Mouse (Mus musculus) CH12.LX (cell line): ENCODE measurements around the gene Chpf2. TPM values are rescaled to one million over a fixed set of nuclear protein-coding genes. Genes with fewer than 3 reads are reported as not detected.
A peak's percentile ranks its signal among the peaks of the same experiment; 100 is the strongest.

Experiments used
- DNase-seq: peaks from one replicate; pipeline ENCODE4 v3.0.0-alpha.2; 2013; ENCODE audit errors: extremely low read depth
- H3K27ac ChIP-seq: 2 replicates; pipeline ENCODE4 v1.5.1; 2012; ENCODE audit warnings: low read depth, mild to moderate bottlenecking, control low read depth, moderate library complexity; ENCODE audit not compliant: insufficient read depth
- H3K27me3 ChIP-seq: replicated peaks from 2 replicates; pipeline ENCODE3; 2012; ENCODE audit warnings: inconsistent platforms
- H3K36me3 ChIP-seq, 2 experiments: replicated peaks in 1 of 2; 2 replicates each; pipeline versions ENCODE3 to v1.6.1; 2012; ENCODE audit warnings: inconsistent platforms in 1 of 2, low read length in 1 of 2, mild to moderate bottlenecking in 1 of 2, mixed read lengths in 1 of 2, moderate library complexity in 1 of 2; ENCODE audit not compliant: control insufficient read depth in 1 of 2, insufficient read depth in 1 of 2
- H3K4me1 ChIP-seq, 2 experiments: 2 replicates each; pipeline ENCODE4 v1.6.1; 2012; ENCODE audit warnings: inconsistent platforms in 1 of 2, moderate library complexity in 1 of 2; ENCODE audit not compliant: insufficient read depth in 2 of 2, control insufficient read depth in 1 of 2
- H3K4me2 ChIP-seq: 2 replicates; pipeline ENCODE4 v1.6.1; 2012; ENCODE audit warnings: low read depth, mild to moderate bottlenecking, control low read depth; ENCODE audit not compliant: poor library complexity, insufficient read depth, severe bottlenecking
- H3K4me3 ChIP-seq, 3 experiments: fragments of 150-350 bp in 1 of 3; sonication (generic) in 1 of 3; replicated peaks in 1 of 3; 2 replicates each; pipeline versions ENCODE3 to v1.5.1; 2011 to 2012; ENCODE audit warnings: low read depth in 2 of 3, low read length in 2 of 3, mild to moderate bottlenecking in 2 of 3, moderate library complexity in 2 of 3, control low read depth in 1 of 3, improper control_type of control experiment in 1 of 3, inconsistent platforms in 1 of 3, mixed read lengths in 1 of 3; ENCODE audit not compliant: poor library complexity in 1 of 3
- H3K79me2 ChIP-seq: replicated peaks from 2 replicates; pipeline ENCODE4 v1.6.1; 2012; ENCODE audit warnings: mild to moderate bottlenecking, moderate library complexity; ENCODE audit not compliant: control insufficient read depth, poor library complexity, insufficient read depth, severe bottlenecking; ENCODE audit errors: extremely low read depth
- H3K9ac ChIP-seq: 2 replicates; pipeline ENCODE4 v1.6.1; 2012; ENCODE audit warnings: low read depth, mild to moderate bottlenecking, control low read depth, moderate library complexity; ENCODE audit not compliant: insufficient read depth
- H3K9me3 ChIP-seq: replicated peaks from 2 replicates; pipeline ENCODE3; 2012; ENCODE audit warnings: low read length, inconsistent platforms, mixed read lengths
- BHLHE40 ChIP-seq: IDR thresholded peaks from 2 replicates; pipeline ENCODE4 v1.6.1; 2011; ENCODE audit warnings: mild to moderate bottlenecking, low read depth, low read length, improper control_type of control experiment
- CHD1 ChIP-seq: IDR thresholded peaks from 2 replicates; pipeline ENCODE4 v1.6.1; 2012; ENCODE audit warnings: low read depth, low read length, improper control_type of control experiment, inconsistent platforms
- CHD2 ChIP-seq: IDR thresholded peaks from 2 replicates; pipeline ENCODE4 v1.6.1; 2011; ENCODE audit warnings: low read length, improper control_type of control experiment
- CTCF ChIP-seq, 2 experiments: IDR thresholded peaks in 1 of 2; conservative IDR thresholded peaks in 1 of 2; 2 replicates each; pipeline ENCODE4 v1.5.1; 2011 to 2012; ENCODE audit warnings: low read depth in 2 of 2, low read length in 2 of 2, improper control_type of control experiment in 1 of 2, inconsistent platforms in 1 of 2, mild to moderate bottlenecking in 1 of 2, moderate library complexity in 1 of 2
- EP300 ChIP-seq: IDR thresholded peaks from 2 replicates; pipeline ENCODE4 v1.6.1; 2011; ENCODE audit warnings: low read length, improper control_type of control experiment
- ETS1 ChIP-seq: conservative IDR thresholded peaks from 2 replicates; pipeline ENCODE4 v1.6.1; 2012; ENCODE audit warnings: low read depth, mild to moderate bottlenecking, inconsistent platforms, low read length, improper control_type of control experiment, moderate library complexity
- GABPA ChIP-seq: IDR thresholded peaks from 2 replicates; pipeline ENCODE4 v1.6.1; 2012; ENCODE audit warnings: low read depth, low read length, improper control_type of control experiment, inconsistent platforms; ENCODE audit not compliant: insufficient replicate concordance
- HCFC1 ChIP-seq: IDR thresholded peaks from 2 replicates; pipeline ENCODE4 v1.6.1; 2012; ENCODE audit warnings: low read depth, mild to moderate bottlenecking, inconsistent platforms, low read length, improper control_type of control experiment
- IRF4 ChIP-seq: IDR thresholded peaks from 2 replicates; pipeline ENCODE4 v1.6.1; 2014; ENCODE audit warnings: low read depth, mild to moderate bottlenecking, inconsistent platforms, low read length, improper control_type of control experiment
- JUN ChIP-seq: IDR thresholded peaks from 2 replicates; pipeline ENCODE4 v1.6.1; 2011; ENCODE audit warnings: low read depth, mild to moderate bottlenecking, low read length, improper control_type of control experiment, moderate library complexity; ENCODE audit not compliant: insufficient read depth
- JUND ChIP-seq: conservative IDR thresholded peaks from 2 replicates; pipeline ENCODE4 v1.6.1; 2011; ENCODE audit warnings: low read depth, low read length, improper control_type of control experiment
- KAT2A ChIP-seq: IDR thresholded peaks from 2 replicates; pipeline ENCODE4 v1.6.1; 2012; ENCODE audit warnings: low read length, improper control_type of control experiment, inconsistent platforms; ENCODE audit not compliant: insufficient replicate concordance
- MAX ChIP-seq: IDR thresholded peaks from 2 replicates; pipeline ENCODE4 v1.6.1; 2011; ENCODE audit warnings: low read length, improper control_type of control experiment
- MEF2A ChIP-seq: IDR thresholded peaks from 2 replicates; pipeline ENCODE4 v1.6.1; 2014; ENCODE audit warnings: low read depth, mild to moderate bottlenecking, inconsistent platforms, low read length, improper control_type of control experiment, borderline replicate concordance
- MXI1 ChIP-seq: IDR thresholded peaks from 2 replicates; pipeline ENCODE4 v1.6.1; 2011; ENCODE audit warnings: mild to moderate bottlenecking, low read depth, low read length, improper control_type of control experiment
- MYC ChIP-seq: IDR thresholded peaks from 2 replicates; pipeline ENCODE4 v1.6.1; 2011; ENCODE audit warnings: low read depth, mild to moderate bottlenecking, improper control_type of control experiment, low read length
- NRF1 ChIP-seq: IDR thresholded peaks from 2 replicates; pipeline ENCODE4 v1.6.1; 2014; ENCODE audit warnings: low read depth, mild to moderate bottlenecking, inconsistent platforms, low read length, improper control_type of control experiment, moderate library complexity
- POLR2A ChIP-seq: IDR thresholded peaks from 2 replicates; pipeline ENCODE4 v1.6.1; 2011; ENCODE audit warnings: low read depth, mild to moderate bottlenecking, improper control_type of control experiment, low read length
- RCOR1 ChIP-seq: conservative IDR thresholded peaks from 2 replicates; pipeline ENCODE4 v1.6.1; 2012; ENCODE audit warnings: low read depth, mild to moderate bottlenecking, inconsistent platforms, low read length, improper control_type of control experiment
- SIN3A ChIP-seq: IDR thresholded peaks from 2 replicates; pipeline ENCODE4 v1.6.1; 2012; ENCODE audit warnings: low read length, improper control_type of control experiment, inconsistent platforms
- TBP ChIP-seq: conservative IDR thresholded peaks from 2 replicates; pipeline ENCODE4 v1.6.1; 2011; ENCODE audit warnings: low read depth, low read length, improper control_type of control experiment
- UBTF ChIP-seq: IDR thresholded peaks from 2 replicates; pipeline ENCODE4 v1.6.1; 2012; ENCODE audit warnings: low read depth, mild to moderate bottlenecking, inconsistent platforms, low read length, improper control_type of control experiment, moderate library complexity
- USF1 ChIP-seq: IDR thresholded peaks from 2 replicates; pipeline ENCODE4 v1.6.1; 2014; ENCODE audit warnings: low read depth, mild to moderate bottlenecking, inconsistent platforms, low read length, improper control_type of control experiment
- USF2 ChIP-seq: conservative IDR thresholded peaks from 2 replicates; pipeline ENCODE4 v1.6.1; 2011; ENCODE audit warnings: low read depth, low read length, improper control_type of control experiment
- ZC3H11A ChIP-seq: IDR thresholded peaks from 2 replicates; pipeline ENCODE4 v1.6.1; 2012; ENCODE audit warnings: low read depth, mild to moderate bottlenecking, inconsistent platforms, low read length, improper control_type of control experiment
- ZKSCAN1 ChIP-seq: IDR thresholded peaks from 2 replicates; pipeline ENCODE4 v1.6.1; 2012; ENCODE audit warnings: low read depth, inconsistent platforms, low read length, improper control_type of control experiment, borderline replicate concordance
- ZMIZ1 ChIP-seq: IDR thresholded peaks from 2 replicates; pipeline ENCODE4 v1.6.1; 2012; ENCODE audit warnings: low read depth, mild to moderate bottlenecking, inconsistent platforms, low read length, improper control_type of control experiment
- dilution Hi-C: fragments of 300-500 bp; cut with MboI; formaldehyde crosslinking; loops from 2 replicates; pipeline ENCODE4 v1.14.3; 2020; ENCODE audit warnings: low sequenced_read_pairs; ENCODE audit not compliant: extremely low pct_unique_long_range_greater_than_20kb, extremely low pct_ligation_motif_present
- in situ Hi-C: fragments of 300-500 bp; cut with MboI; formaldehyde crosslinking; loops from 3 replicates; pipeline ENCODE4 v1.14.3; 2019; ENCODE audit warnings: low sequenced_read_pairs, low pct_ligation_motif_present, low pct_unique_long_range_greater_than_20kb, mixed read lengths
- polyA plus RNA-seq: library from polyadenylated mRNA; unstranded; fragments of >175 nt; gene quantifications from 2 replicates; pipeline ENCODE4 v1.2.1, GENCODE M21; 2012; ENCODE audit warnings: low read depth; ENCODE audit not compliant: insufficient read length
- total RNA-seq, 2 experiments: library from RNA; depleted of rRNA; stranded (reverse); fragments of 300-350 nt in 1 of 2; fragments of >200 nt in 1 of 2; gene quantifications; 2 replicates each; pipeline ENCODE4 v1.2.3; 2012 to 2014

Chpf2 gene
- total and polyA plus RNA-seq, 3 experiments = 11.2 to 22.8 (median 20.4) TPM

GRCm38 (mm10) chr5:24556709-24557108, 29.8 kb upstream of the Chpf2 start, which contains the start of gene 4931409K22Rik:
4931409K22Rik (minus strand) TSS chr5:24556809.
- no peak within 1 kb of the TSS for H3K4me2 ChIP-seq
- in situ Hi-C loops (no loop called here), dilution Hi-C loops (no loop called here)
- no peak for TF ChIP-seq NRF1
- no peak for TF ChIP-seq JUND
- no peak for TF ChIP-seq CHD1
- no peak for TF ChIP-seq CTCF (conservative IDR thresholded peaks at IDR 0.05 in 1 of 2, IDR thresholded peaks at IDR 0.05 in 1 of 2; ENCODE audit: low read depth in 2 of 2, low read length in 2 of 2)
- TF ChIP-seq MXI1 = no peak
- no peak for TF ChIP-seq ZMIZ1
- no peak for TF ChIP-seq IRF4
- TF ChIP-seq BHLHE40 = no peak
- TF ChIP-seq CHD2 = no peak
- TF ChIP-seq UBTF = no peak
- TF ChIP-seq SIN3A = no peak
- TF ChIP-seq ZKSCAN1 = no peak
- no peak for TF ChIP-seq HCFC1
- no peak for TF ChIP-seq ZC3H11A
- TF ChIP-seq USF2 = no peak
- no peak for TF ChIP-seq JUN
- no peak for TF ChIP-seq USF1
- H3K36me3 ChIP-seq = no peaks in the 10 kb centered on the region
- no peak within 1 kb of the TSS; the same call in 1 of the 2 replicates for H3K27ac ChIP-seq
- H3K9me3 ChIP-seq = peaks cover 3% of the 10 kb centered on the region
- peaks cover 19% of the 10 kb centered on the region for H3K27me3 ChIP-seq
- no peaks in the 10 kb centered on the region for H3K79me2 ChIP-seq
- peaks cover 3 to 11% of the 10 kb centered on the region in 2 experiments; a peak in 2 of 4 replicates for H3K4me1 ChIP-seq
- DNase-seq = no peak
- H3K9ac ChIP-seq = no peak within 1 kb of the TSS
- no peak within 1 kb of the TSS for H3K4me3 ChIP-seq

GRCm38 (mm10) chr5:24575948-24576347, 10.6 kb upstream of the Chpf2 start:
- H3K27ac ChIP-seq = no peak overlapping the region
- peaks cover 0 to 31% of the 10 kb centered on the region in 2 experiments; a peak in 3 of 4 replicates for H3K4me1 ChIP-seq
- peaks cover 20% of the 10 kb centered on the region for H3K79me2 ChIP-seq
- in situ Hi-C loops (no loop called here), dilution Hi-C loops (no loop called here)
- peaks cover 44 to 48% of the 10 kb centered on the region in 2 experiments for H3K36me3 ChIP-seq
- peak overlapping the region; percentile 69 to 91 (median 75) for H3K4me3 ChIP-seq
- H3K9ac ChIP-seq = peak overlapping the region; percentile 65
- no peaks in the 10 kb centered on the region for H3K9me3 ChIP-seq
- no peak for DNase-seq
- TF ChIP-seq USF1 (no peak), CTCF (conservative IDR thresholded peaks at IDR 0.05 in 1 of 2, IDR thresholded peaks at IDR 0.05 in 1 of 2; ENCODE audit: low read depth in 2 of 2, low read length in 2 of 2) (no peak), TBP (no peak), MYC (no peak), EP300 (no peak), KAT2A (no peak), JUN (no peak), POLR2A (no peak), IRF4 (no peak), MEF2A (no peak), GABPA (no peak), ETS1 (no peak), ZC3H11A (no peak), NRF1 (no peak), UBTF (no peak), RCOR1 (no peak), CHD2 (no peak), MAX (no peak), BHLHE40 (no peak)
- no peaks in the 10 kb centered on the region for H3K27me3 ChIP-seq
- H3K4me2 ChIP-seq = peak overlapping the region; percentile 96
